Mouse (Mus musculus) megakaryocyte progenitor cell, adult 5-6 weeks (primary cell): Measurements from ENCODE around the gene Ebf1. TPM values are rescaled to one million over a fixed set of nuclear protein-coding genes. Genes with fewer than 3 reads are reported as not detected.
A peak's percentile ranks its signal among the peaks of the same experiment; 100 is the strongest.

Experiments
- ATAC-seq: replicated peaks from 2 replicates; pipeline ENCODE4 v1.8.0; 2016; ENCODE audit warnings: mild to moderate bottlenecking, moderate TSS enrichment, inconsistent platforms; ENCODE audit not compliant: poor library complexity
- total RNA-seq, 2 experiments: library from RNA; stranded (forward) in 1 of 2; stranded (reverse) in 1 of 2; fragments of 157-497, 149-512 nt in 1 of 2; fragments of 200-1000 nt in 1 of 2; gene quantifications; 2 replicates each; pipeline versions ENCODE4 v1.2.3 to v1.2.4; 2015 to 2017

Ebf1 gene
- total RNA-seq, 2 experiments from 2014 or later = 0.02 TPM; not detected in 1

DNA sequence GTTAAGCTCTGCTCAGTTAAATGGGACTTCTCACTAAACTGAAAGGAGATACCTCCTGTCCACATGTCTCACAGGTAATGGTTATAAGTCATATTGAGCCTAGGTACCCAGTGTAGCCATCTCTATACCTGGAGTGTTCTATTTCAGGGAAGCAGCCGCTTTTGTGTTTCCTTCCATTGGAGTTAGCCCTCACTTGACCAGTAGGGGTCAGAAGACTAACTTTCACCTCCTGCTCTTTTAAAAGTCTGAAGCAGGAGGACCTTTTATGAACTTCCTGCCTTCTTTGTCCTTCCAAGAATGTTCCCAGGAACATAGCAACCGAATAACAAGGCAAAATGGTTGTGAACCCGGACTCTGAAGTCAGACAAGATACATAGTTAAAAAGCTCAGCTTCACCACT is 157.3 kb downstream of the Ebf1 start:
- ATAC-seq = peak; percentile 60

DNA sequence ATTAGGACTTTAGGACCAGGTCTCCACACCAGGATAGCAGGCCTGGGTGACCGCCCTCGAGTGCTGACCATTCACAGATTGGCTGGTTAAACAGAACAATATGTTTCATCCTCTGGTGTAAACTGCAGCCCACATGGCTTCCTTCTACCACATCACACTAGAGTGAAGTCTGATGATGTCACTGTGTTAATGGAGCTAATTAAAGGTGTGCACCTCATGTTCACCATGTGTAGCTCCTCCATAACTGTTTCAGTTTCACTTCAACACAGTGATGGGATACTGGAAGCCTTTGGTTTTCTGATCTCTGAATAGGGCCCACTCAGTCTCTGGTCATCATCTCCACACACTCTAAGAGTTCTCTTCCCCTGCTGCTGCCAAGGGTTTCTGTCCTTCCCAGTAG is 158.4 kb downstream of the Ebf1 start:
- ATAC-seq = no peak

GRCm38 (mm10) chr11:44776556-44776955 is 159.4 kb downstream of the Ebf1 start:
- ATAC-seq = no peak

DNA sequence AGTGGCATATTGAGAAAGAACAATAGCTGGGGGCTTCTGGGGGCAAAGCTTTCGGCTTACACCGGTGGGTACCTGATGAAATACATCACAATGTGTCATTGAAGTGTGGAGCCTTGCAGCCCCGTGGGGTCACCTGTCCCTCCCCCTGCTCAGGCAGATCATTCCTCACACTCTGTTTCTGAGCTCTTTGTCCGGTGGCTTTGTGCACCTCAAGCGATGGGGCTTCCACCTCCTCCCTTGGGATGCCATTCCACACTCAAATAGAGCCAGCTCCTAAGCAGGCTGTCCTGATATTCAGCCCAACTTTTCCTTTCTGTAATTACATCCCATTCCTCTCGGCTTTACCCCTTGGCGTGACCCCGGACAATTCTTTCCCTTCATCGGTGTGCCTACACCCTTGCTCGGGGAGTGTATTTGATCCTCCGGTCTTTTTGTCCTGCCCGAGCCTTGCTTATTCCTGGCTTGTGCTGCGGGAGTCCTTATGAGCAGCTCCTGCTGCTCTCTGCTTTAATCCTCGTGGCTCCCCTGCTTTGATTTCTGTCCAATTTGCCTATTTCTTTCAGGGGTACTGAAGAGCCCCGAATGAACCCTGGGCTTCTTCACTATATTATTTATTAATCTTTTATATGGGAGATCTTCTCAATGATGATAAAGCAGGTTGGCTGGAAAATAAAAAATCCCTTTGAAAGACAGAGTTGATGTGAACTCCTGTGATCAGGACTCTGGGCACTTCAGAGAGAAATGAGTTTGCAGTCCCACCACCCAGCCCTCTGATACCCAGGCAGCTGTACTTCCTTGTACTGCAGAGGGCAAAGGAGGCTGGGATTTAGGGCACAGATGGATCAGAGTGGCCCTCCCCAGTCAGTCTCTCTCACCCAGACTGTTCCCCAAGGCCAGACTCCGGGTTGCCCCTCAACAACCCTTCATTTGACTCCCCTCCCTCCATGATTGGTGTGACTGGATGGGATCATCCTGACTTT is 160.5 kb downstream of the Ebf1 start:
- ATAC-seq = no peak

GRCm38 (mm10) chr11:44779030-44779429 is 161.9 kb downstream of the Ebf1 start:
- no peak for ATAC-seq

- ATAC-seq = no peak
These were observed 167.3 kb downstream of the Ebf1 start for GRCm38 (mm10) chr11:44784255-44785029.

DNA sequence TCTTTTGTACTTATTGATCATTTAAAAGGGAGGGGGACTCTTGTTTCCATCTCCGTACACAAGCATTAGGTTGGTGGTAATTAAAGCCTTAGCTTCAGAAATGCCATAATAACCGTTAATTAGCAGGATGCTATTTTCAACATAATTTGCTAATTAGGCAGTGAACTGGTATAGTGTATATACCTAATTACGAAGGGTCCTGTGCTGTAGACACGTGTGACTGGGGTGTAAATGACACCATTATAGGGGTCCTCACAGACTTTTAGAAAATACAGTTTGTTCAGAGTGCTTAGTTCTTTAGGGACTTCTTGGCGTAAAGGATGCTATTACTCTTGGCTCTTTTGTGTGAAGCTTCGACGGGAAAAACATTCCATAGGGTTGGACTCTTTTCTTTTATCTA is 167.9 kb downstream of the Ebf1 start:
- ATAC-seq = no peak

- no peak for ATAC-seq
These were observed 168.4 kb downstream of the Ebf1 start for GRCm38 (mm10) chr11:44785479-44785878.

DNA sequence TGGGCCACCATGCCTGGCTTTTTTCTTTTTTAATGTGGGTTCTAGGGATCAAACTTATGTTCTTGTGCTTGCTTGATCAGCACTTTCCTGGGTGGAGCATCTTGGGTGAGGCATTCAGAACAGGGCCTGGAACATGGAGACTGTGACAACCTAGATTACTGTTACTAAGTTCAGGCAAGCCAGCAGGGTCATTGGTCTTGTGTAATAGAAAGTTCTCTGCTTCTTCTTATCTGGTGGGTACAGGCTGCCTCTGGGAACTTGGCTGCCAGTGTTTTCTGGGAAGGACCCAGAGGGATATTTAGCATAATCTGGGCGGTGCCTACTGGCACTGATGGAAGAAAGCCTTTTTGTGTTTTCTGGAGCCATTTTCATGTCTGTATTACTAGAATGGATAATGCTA is 170.9 kb downstream of the Ebf1 start:
- ATAC-seq = no peak

DNA sequence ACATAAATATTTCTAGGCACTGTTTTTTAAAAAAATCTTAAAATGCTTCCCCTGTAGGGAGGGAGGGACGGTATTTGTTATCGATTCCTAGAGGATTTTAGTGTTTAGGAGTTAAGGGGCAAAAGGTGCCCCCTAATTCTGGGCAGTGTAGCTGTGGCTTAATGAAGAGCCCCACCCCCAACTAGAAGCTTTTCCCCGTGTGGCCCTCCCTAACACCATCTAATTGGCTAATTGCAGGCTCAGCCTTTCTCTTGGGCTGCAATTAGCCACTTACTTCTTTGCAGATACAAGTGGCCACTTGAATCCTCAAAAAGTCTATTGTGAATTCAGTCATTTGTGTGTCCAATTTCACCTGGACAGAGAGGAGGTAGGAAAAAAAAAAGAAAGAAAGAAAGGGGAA is 175.7 kb downstream of the Ebf1 start:
- ATAC-seq = no peak

GRCm38 (mm10) chr11:44794883-44795282 is 177.8 kb downstream of the Ebf1 start:
- ATAC-seq = no peak

- no peak for ATAC-seq
These were observed 178.7 kb downstream of the Ebf1 start for GRCm38 (mm10) chr11:44795767-44796166.

DNA sequence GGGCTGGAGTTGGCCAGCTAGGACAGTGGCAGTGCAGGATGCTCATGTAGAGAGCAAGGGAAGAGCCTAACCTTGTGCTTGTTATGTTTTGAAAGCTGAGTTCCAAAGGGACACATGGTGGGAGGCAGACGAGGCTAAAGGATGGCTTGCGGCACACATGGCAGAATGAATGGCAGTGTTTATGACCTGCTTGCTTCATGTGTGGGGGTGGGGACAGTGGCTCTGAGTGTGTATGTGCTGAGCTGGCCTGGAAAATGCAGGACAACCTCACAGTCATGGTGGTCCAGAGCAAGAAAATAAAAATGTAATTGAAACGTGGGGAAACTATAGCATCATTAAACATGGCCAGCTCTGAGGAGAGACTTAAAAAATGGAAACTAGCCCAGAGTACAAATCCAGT is 181.2 kb downstream of the Ebf1 start:
- ATAC-seq = no peak

GRCm38 (mm10) chr11:44804046-44804445 is 186.9 kb downstream of the Ebf1 start:
- no peak for ATAC-seq

- no peak for ATAC-seq
These were observed 189.5 kb downstream of the Ebf1 start for GRCm38 (mm10) chr11:44806589-44806988.

GRCm38 (mm10) chr11:44808855-44809546 is 191.9 kb downstream of the Ebf1 start:
- peak; percentile 59; the same call in 1 of the 2 replicates for ATAC-seq

- ATAC-seq = peak; percentile 63
These were observed 193.9 kb downstream of the Ebf1 start for GRCm38 (mm10) chr11:44811007-44811406.

GRCm38 (mm10) chr11:44812193-44812746 is 195.2 kb downstream of the Ebf1 start:
- ATAC-seq = no peak

GRCm38 (mm10) chr11:44813534-44813933 is 196.4 kb downstream of the Ebf1 start:
- no peak for ATAC-seq

- no peak for ATAC-seq
These were observed 197.7 kb downstream of the Ebf1 start for GRCm38 (mm10) chr11:44814847-44815246.

GRCm38 (mm10) chr11:44815991-44816390 is 198.9 kb downstream of the Ebf1 start:
- no peak for ATAC-seq
